Comparison of ENCODE assay signal across 8 mouse cellular contexts in the genomic region with DNA sequence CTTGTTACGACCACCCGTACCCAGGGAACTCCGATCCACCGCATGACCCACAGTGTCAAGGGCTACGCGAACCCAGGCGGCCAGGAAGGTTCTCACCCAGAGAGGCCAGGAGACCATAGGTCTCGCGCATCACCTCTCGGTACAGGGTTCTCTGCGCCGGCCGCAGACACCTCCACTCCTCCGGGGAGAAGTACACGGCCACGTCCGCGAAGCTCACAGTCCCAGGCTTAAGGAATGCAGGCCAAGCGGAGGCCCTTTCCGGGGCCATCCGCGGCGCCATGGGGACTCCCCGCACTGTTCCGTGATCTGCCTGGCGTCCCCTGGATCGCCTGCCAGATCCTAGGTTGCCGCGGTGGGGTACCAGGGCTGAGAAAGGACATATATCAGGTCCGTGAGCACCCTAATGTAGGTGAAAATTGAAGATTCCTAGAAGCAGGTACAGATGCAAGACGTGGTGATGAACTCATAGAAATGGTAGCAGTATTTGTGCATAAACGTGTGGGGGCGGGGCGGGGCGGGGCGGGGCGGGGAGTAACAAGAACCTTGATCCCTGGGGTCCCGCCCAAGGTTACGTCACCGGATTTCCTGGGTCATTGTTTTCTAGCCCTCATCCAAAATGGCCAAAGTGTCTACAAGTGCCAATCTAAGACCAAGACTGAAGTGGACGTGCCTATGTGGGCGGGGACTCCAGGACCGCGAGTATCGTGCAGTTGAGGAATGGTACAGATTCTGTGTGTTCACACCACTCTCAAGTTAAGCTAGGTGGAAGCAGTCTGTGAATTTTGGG. TPM values are rescaled to one million over a fixed set of nuclear protein-coding genes. Genes with fewer than 3 reads are reported as not detected.
A peak's percentile ranks its signal among the peaks of the same experiment; 100 is the strongest.
DNase-seq lines count a peak whose midpoint lies in the region; ATAC-seq and TF ChIP-seq lines count a peak whose summit lies in the region.

A gene (minus strand): TSS at position 473 of the 787 bp plus-strand sequence.

- DNase-seq in MN1 (ENCODE audit: low spot score) = peak; percentile 98
- peak; percentile 100 for DNase-seq in cerebellum, adult 9-10 months
- peak; percentile 96 for DNase-seq in hindbrain, embryonic 10.5 days (ENCODE audit: low spot score)
- DNase-seq in layer of hippocampus, adult 9-11 months = peak; percentile 98
- peak; percentile 98 for DNase-seq in lung, postnatal 0 days (ENCODE audit: low spot score)
- DNase-seq in ovary, postnatal 14 days (ENCODE audit: low spot score) = peak; percentile 96
- DNase-seq in thymus, postnatal 14 days = peak; percentile 95

- peaks cover 4% of the 10 kb centered on the region; the same call in 1 of the 2 replicates for H3K27me3 ChIP-seq in hindbrain, embryonic 10.5 days (ENCODE audit: insufficient read depth, poor library complexity, severe bottlenecking)
- no peaks in the 10 kb centered on the region for H3K27me3 ChIP-seq in lung, postnatal 0 days (replicated peaks; ENCODE audit: insufficient read depth, low read length)

- 1% methylated on average over 45 of the region's 45 CpGs for WGBS in hindbrain, embryonic 10.5 days
- WGBS in lung, postnatal 0 days = under 1% methylated on average over 45 of the region's 45 CpGs

- H3K36me3 ChIP-seq in hindbrain, embryonic 10.5 days = peaks cover 17% of the 10 kb centered on the region
- no peaks in the 10 kb centered on the region for H3K36me3 ChIP-seq in lung, postnatal 0 days (ENCODE audit: insufficient read depth, low read length)

- peak within 1 kb of the TSS; percentile 90 for H3K9ac ChIP-seq in lung, postnatal 0 days (replicated peaks; ENCODE audit: low read depth)

- peak within 1 kb of the TSS; percentile 80 for H3K4me3 ChIP-seq in hindbrain, embryonic 10.5 days
- H3K4me3 ChIP-seq in lung, postnatal 0 days (ENCODE audit: low read depth, low read length) = peak within 1 kb of the TSS; percentile 58

- H3K4me1 ChIP-seq in hindbrain, embryonic 10.5 days (replicated peaks) = peaks cover 24% of the 10 kb centered on the region
- H3K4me1 ChIP-seq in lung, postnatal 0 days (ENCODE audit: insufficient read depth, low read depth, low read length) = peaks cover 8% of the 10 kb centered on the region; the same call in 1 of the 2 replicates

- TF ChIP-seq CTCF in lung, postnatal 0 days (IDR thresholded peaks at IDR 0.05) = no peak

- TF ChIP-seq EP300 in lung, postnatal 0 days (IDR thresholded peaks at IDR 0.05) = no peak

- peak within 1 kb of the TSS; percentile 93 for H3K27ac ChIP-seq in hindbrain, embryonic 10.5 days
- peak within 1 kb of the TSS; percentile 89 for H3K27ac ChIP-seq in lung, postnatal 0 days (ENCODE audit: low read length)

- no peaks in the 10 kb centered on the region for H3K9me3 ChIP-seq in hindbrain, embryonic 10.5 days
- no peaks in the 10 kb centered on the region for H3K9me3 ChIP-seq in lung, postnatal 0 days (ENCODE audit: low read length)

- H3K4me2 ChIP-seq in lung, postnatal 0 days (replicated peaks; ENCODE audit: low read depth, low read length) = peak within 1 kb of the TSS; percentile 85

- peak; percentile 81 for ATAC-seq in frontal cortex, adult (ENCODE audit: low TSS enrichment)
- peak; percentile 98 for ATAC-seq in lung, postnatal 0 days

RNA-seq across cellular contexts. Expression of the gene that starts here (rescaled TPM):
- 5.4 and 6.7 TPM in 2 replicates for polyA plus RNA-seq in hindbrain, embryonic 10.5 days (2016; fragmentation: Nextera tagmentation; extraction: Ambion mirVana)
- 3.7 and 4.6 TPM in 2 replicates for polyA plus RNA-seq in lung, postnatal 0 days (2015; fragmentation: Nextera tagmentation; extraction: Ambion mirVana)

Comparison
In these comparisons a context has a peak if more than half of its experiments do, and no peak if none do; other contexts are left out.
1. Peak in every context shown above with its lines: DNase-seq, ATAC-seq, H3K4me3 ChIP-seq and H3K27ac ChIP-seq.